ENCODE assay signal across 28 mouse cellular contexts in the genomic region with DNA sequence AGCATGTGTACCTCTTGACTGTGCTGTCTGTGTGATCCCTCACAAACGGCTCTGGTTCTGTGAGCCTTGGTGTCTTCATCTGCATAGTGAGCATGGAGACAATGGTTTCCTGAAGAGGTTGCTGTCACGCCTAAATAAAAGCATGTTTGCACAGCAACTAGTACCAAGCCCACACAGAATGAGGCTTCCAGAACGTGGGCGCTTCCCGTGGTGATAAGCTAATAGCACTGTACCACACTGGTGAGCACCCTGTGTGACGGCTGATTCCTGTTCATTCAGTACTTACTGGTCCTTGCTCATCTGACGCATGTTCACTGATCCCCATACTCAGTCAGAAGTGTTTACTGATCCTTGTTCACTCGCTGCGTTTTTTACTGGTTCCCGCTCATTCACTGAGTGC. TPM values are rescaled to one million over a fixed set of nuclear protein-coding genes. Genes with fewer than 3 reads are reported as not detected.
DNase-seq lines count a peak whose midpoint lies in the region; ATAC-seq lines count a peak whose summit lies in the region.
"Had no signal": no experiment of that assay in that cellular context is flagged by ENCODE, and none has a peak within 500 bp of the region (broad histone marks: within the 10 kb centered on the region; RNA-seq: fewer than 3 reads in every experiment).

No protein-coding gene starts in this region.

- ATAC-seq in embryonic facial prominence, embryonic 15.5 days (ENCODE audit: insufficient number of reproducible peaks, low FRiP score, low TSS enrichment, low read depth) = no peak
- ATAC-seq: activated CD4-positive, CD25-positive, alpha-beta regulatory T cell, adult 4 months; forebrain, embryonic 14.5 days; hindbrain, embryonic 16.5 days had no signal

- no peaks in the 10 kb centered on the region for H3K9me3 ChIP-seq in embryonic facial prominence, embryonic 15.5 days (replicated peaks)
- no peaks in the 10 kb centered on the region for H3K9me3 ChIP-seq in embryonic facial prominence, embryonic 10.5 days
- H3K9me3 ChIP-seq: heart, embryonic 12.5 days; heart, embryonic 15.5 days; hindbrain, embryonic 10.5 days; hindbrain, embryonic 13.5 days had no signal

- WGBS in embryonic facial prominence, embryonic 15.5 days = 78% methylated on average over 10 of the region's 10 CpGs
- WGBS in embryonic facial prominence, embryonic 10.5 days = 80% methylated on average over 10 of the region's 10 CpGs

- no peaks in the 10 kb centered on the region for H3K36me3 ChIP-seq in embryonic facial prominence, embryonic 15.5 days
- no peaks in the 10 kb centered on the region for H3K36me3 ChIP-seq in embryonic facial prominence, embryonic 10.5 days (replicated peaks)
- H3K36me3 ChIP-seq: heart, embryonic 12.5 days; heart, embryonic 15.5 days; hindbrain, embryonic 10.5 days; hindbrain, embryonic 13.5 days had no signal

- no peak overlapping the region for H3K4me3 ChIP-seq in embryonic facial prominence, embryonic 15.5 days (replicated peaks)
- no peak overlapping the region for H3K4me3 ChIP-seq in embryonic facial prominence, embryonic 10.5 days
- H3K4me3 ChIP-seq: heart, embryonic 12.5 days; heart, embryonic 15.5 days; hindbrain, embryonic 10.5 days; hindbrain, embryonic 13.5 days had no signal

- H3K4me2 ChIP-seq in embryonic facial prominence, embryonic 15.5 days (replicated peaks) = 0 out of 2 replicates have a peak overlapping the region, but pooled peaks have one; percentile 3
- H3K4me2 ChIP-seq: heart, embryonic 12.5 days; heart, embryonic 15.5 days; hindbrain, embryonic 13.5 days had no signal

- no peak overlapping the region for H3K27ac ChIP-seq in embryonic facial prominence, embryonic 15.5 days (replicated peaks)
- no peak overlapping the region for H3K27ac ChIP-seq in embryonic facial prominence, embryonic 10.5 days (replicated peaks)
- H3K27ac ChIP-seq: heart, embryonic 15.5 days; hindbrain, embryonic 10.5 days; hindbrain, embryonic 13.5 days had no signal

- H3K27me3 ChIP-seq in embryonic facial prominence, embryonic 15.5 days = no peaks in the 10 kb centered on the region
- peaks cover 21% of the 10 kb centered on the region for H3K27me3 ChIP-seq in embryonic facial prominence, embryonic 10.5 days (replicated peaks; ENCODE audit: low read depth, poor library complexity, severe bottlenecking)

- peaks cover 5% of the 10 kb centered on the region; the same call in 1 of the 2 replicates for H3K4me1 ChIP-seq in embryonic facial prominence, embryonic 15.5 days
- peaks cover 6% of the 10 kb centered on the region; the same call in 1 of the 2 replicates for H3K4me1 ChIP-seq in embryonic facial prominence, embryonic 10.5 days
- H3K4me1 ChIP-seq: heart, embryonic 12.5 days; heart, embryonic 15.5 days had no signal

- DNase-seq in embryonic facial prominence, embryonic 10.5 days (ENCODE audit: low spot score) = no peak
- peak; percentile 24 for DNase-seq in layer of hippocampus, adult 9-10 months (ENCODE audit: low spot score)
- no peak for DNase-seq in layer of hippocampus, postnatal 25 days (ENCODE audit: extremely low spot score in 1 of 2, low spot score in 1 of 2)
- peak; percentile 19 for DNase-seq in telencephalon, adult 2 months (ENCODE audit: low read depth, low spot score)
- DNase-seq in embryo, embryonic 10 days (ENCODE audit: low spot score) = no peak
- DNase-seq: adrenal gland, adult 8-10 months; adrenal gland, postnatal 25 days; cerebellum, adult 18-20 months; cerebellum, adult 9-10 months; cerebellum, postnatal 25 days; embryo, embryonic 11 days; gastrocnemius, postnatal 25 days; heart, adult 18-20 months; heart, postnatal 10 days; heart, postnatal 36 days had no signal

- H3K9ac ChIP-seq in embryonic facial prominence, embryonic 15.5 days = no peak overlapping the region
- H3K9ac ChIP-seq: heart, embryonic 12.5 days; heart, embryonic 15.5 days; hindbrain, embryonic 13.5 days had no signal

RNA-seq across cellular contexts. Expression of a gene that starts 2.4 kb away (rescaled TPM):
- polyA plus RNA-seq in embryonic facial prominence, embryonic 15.5 days (2015; fragmentation: Nextera tagmentation; extraction: Ambion mirVana) = 1,669 and 1,901 TPM in 2 replicates
- polyA plus RNA-seq in embryonic facial prominence, embryonic 10.5 days (2016; fragmentation: Nextera tagmentation; extraction: Ambion mirVana) = not detected in 2 replicates
- total RNA-seq in layer of hippocampus, postnatal 25 days (2021) = not detected
- total RNA-seq: adrenal gland, adult 8-10 months; adrenal gland, postnatal 25 days; common myeloid progenitor, adult 5-6 weeks; heart, adult 18-20 months; heart, postnatal 10 days; heart, postnatal 36 days had no signal
- polyA plus RNA-seq: activated CD4-positive, CD25-positive, alpha-beta regulatory T cell, adult 4 months; embryonic facial prominence, embryonic 11.5 days; forebrain, embryonic 11.5 days; forebrain, embryonic 14.5 days; heart, embryonic 12.5 days; hindbrain, embryonic 10.5 days; hindbrain, embryonic 13.5 days had no signal

RNA-seq across cellular contexts. Expression of a gene that starts 26.6 kb away (rescaled TPM):
- polyA plus RNA-seq in embryonic facial prominence, embryonic 15.5 days (2015; fragmentation: Nextera tagmentation; extraction: Ambion mirVana) = 491 and 576 TPM in 2 replicates
- not detected in 2 replicates for polyA plus RNA-seq in embryonic facial prominence, embryonic 10.5 days (2016; fragmentation: Nextera tagmentation; extraction: Ambion mirVana)
- 1 to 10 TPM in 1 of 2 experiments, under 1 TPM in 1; 0.66 to 1.3 TPM for total RNA-seq in layer of hippocampus, postnatal 25 days (2021)
- polyA plus RNA-seq: embryonic facial prominence, embryonic 11.5 days; forebrain, embryonic 11.5 days had no signal

RNA-seq across cellular contexts. Expression of a gene that starts 33.4 kb away (rescaled TPM):
- 0.14 TPM in 1 of 2 replicates, not detected in the other for polyA plus RNA-seq in embryonic facial prominence, embryonic 15.5 days (2015; fragmentation: Nextera tagmentation; extraction: Ambion mirVana)
- polyA plus RNA-seq in embryonic facial prominence, embryonic 10.5 days (2016; fragmentation: Nextera tagmentation; extraction: Ambion mirVana) = not detected in 2 replicates
- not detected for total RNA-seq in layer of hippocampus, postnatal 25 days (2021)
- total RNA-seq: ES-E14 had no signal
- polyA plus RNA-seq: embryonic facial prominence, embryonic 11.5 days; forebrain, embryonic 11.5 days; heart, embryonic 12.5 days; hindbrain, embryonic 10.5 days had no signal

RNA-seq across cellular contexts. Expression of a gene that starts 38.9 kb away (rescaled TPM):
- 163 and 182 TPM in 2 replicates for polyA plus RNA-seq in embryonic facial prominence, embryonic 15.5 days (2015; fragmentation: Nextera tagmentation; extraction: Ambion mirVana)
- polyA plus RNA-seq in embryonic facial prominence, embryonic 10.5 days (2016; fragmentation: Nextera tagmentation; extraction: Ambion mirVana) = 0.68 and 1.0 TPM in 2 replicates
- total RNA-seq in layer of hippocampus, postnatal 25 days (2021) = 1 to 10 TPM; 7.5 to 7.7 TPM
- total RNA-seq: common myeloid progenitor, adult 5-6 weeks had no signal

RNA-seq across cellular contexts. Expression of a gene that starts 46.7 kb away (rescaled TPM):
- polyA plus RNA-seq in embryonic facial prominence, embryonic 15.5 days (2015; fragmentation: Nextera tagmentation; extraction: Ambion mirVana) = 0.48 and 1.0 TPM in 2 replicates
- polyA plus RNA-seq in embryonic facial prominence, embryonic 10.5 days (2016; fragmentation: Nextera tagmentation; extraction: Ambion mirVana) = 0.36 and 0.59 TPM in 2 replicates
- total RNA-seq in layer of hippocampus, postnatal 25 days (2021) = not detected
- total RNA-seq: adrenal gland, adult 8-10 months; adrenal gland, postnatal 25 days; common myeloid progenitor, adult 5-6 weeks; ES-E14; gastrocnemius, adult 8-10 months; gastrocnemius, postnatal 25 days; heart, adult 18-20 months; heart, postnatal 10 days; heart, postnatal 36 days had no signal
- polyA plus RNA-seq: activated CD4-positive, CD25-positive, alpha-beta regulatory T cell, adult 4 months; heart, embryonic 12.5 days; heart, embryonic 15.5 days had no signal

Comparison
In these comparisons a context has a peak if more than half of its experiments do, and no peak if none do; other contexts are left out.
1. DNase-seq: peak in layer of hippocampus, adult 9-10 months (single experiment) and telencephalon, adult 2 months (single experiment); none in embryonic facial prominence, embryonic 10.5 days (single experiment), layer of hippocampus, postnatal 25 days (0 of 2) and embryo, embryonic 10 days (single experiment).
2. RNA of a gene that starts 2.4 kb away (polyA plus RNA-seq): 1,669 to 1,901 TPM in embryonic facial prominence, embryonic 15.5 days; not detected in embryonic facial prominence, embryonic 10.5 days; every median in the first group is over 1,000 times any median in the second.
3. RNA of a gene that starts 26.6 kb away (polyA plus RNA-seq): 491 to 576 TPM in embryonic facial prominence, embryonic 15.5 days; not detected in embryonic facial prominence, embryonic 10.5 days; every median in the first group is over 100 times any median in the second.